Mouse (Mus musculus): Measurements from ENCODE around the gene Serpinb3c.
A peak's percentile ranks its signal among the peaks of the same experiment; 100 is the strongest.
"Not testable (repeated sequence)": the region's sequence is repeated elsewhere in the genome, so short reads cannot be mapped to it uniquely, and the experiment has no call there.

Gene Serpinb3c

GRCm38 (mm10) chr1:107278261-107278660 is at the start of gene Serpinb3c, which contains the start of gene Serpinb3b:
Gene Serpinb3c (minus strand): TSS chr1:107278371.
Gene Serpinb3b (minus strand): TSS chr1:107278361.
- not testable (repeated sequence) for DNase-seq (ENCODE audit: low spot score)

- DNase-seq (ENCODE audit: low spot score) = peak; percentile 2
Observed at GRCm38 (mm10) chr1:107243170-107243569, 35.0 kb downstream of the Serpinb3c start.
